Mouse (Mus musculus): ENCODE measurements around the gene Mob3a. TPM values are rescaled to one million over a fixed set of nuclear protein-coding genes. Genes with fewer than 3 reads are reported as not detected.

Gene Mob3a
- 66.6 and 75.1 TPM in 2 replicates for total RNA-seq (2014; rRNA removed)
- 44.9 and 48.5 TPM in 2 replicates for polyA plus RNA-seq (2015; fragmentation: Nextera tagmentation; extraction: Ambion mirVana)

DNA sequence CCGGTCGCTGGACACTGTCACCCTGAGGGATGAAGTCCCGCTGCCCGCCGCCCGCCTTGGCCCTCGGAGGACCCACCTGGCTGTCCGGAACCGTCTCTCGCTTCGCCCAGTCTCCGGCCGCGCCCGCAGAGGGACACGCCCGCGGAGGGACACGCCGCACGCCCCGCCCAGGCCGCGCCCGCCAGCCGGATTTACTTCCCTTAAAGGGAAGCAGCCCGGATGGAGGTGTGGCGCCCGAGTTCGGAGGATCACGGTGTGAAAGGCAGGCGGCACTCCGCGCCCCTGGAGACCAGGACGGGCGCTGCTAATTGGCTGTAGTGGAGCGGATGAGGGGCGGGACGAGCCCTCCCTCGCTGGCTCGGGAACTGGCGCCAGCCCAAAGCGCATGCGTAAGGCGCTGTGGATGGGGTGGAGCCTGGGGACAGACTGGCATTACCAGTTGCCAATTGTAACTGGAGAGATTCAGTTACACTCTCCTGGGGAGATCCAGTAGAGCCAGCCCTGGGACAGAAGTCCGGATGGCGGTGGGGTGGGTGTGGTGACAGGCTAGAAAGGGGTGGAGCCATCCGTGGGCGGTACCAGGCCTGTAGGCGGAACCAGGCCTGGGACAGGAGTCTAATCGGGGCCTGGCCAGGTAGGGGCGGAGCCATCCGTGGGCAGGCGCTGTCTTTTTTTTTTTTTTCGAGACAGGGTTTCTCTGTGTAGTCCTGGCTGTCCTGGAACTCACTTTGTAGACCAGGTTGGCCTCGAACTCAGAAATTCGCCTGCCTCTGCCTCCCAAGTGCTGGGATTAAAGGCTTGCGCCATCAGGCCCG is at the start of gene Mob3a, which contains the start of gene Izumo4:
Gene Mob3a (minus strand): TSS at position 257 of the 815 bp plus-strand sequence.
Gene Izumo4 (plus strand): TSS at position 464 of the 815 bp plus-strand sequence.
- peaks cover 14% of the 10 kb centered on the region for H3K4me1 ChIP-seq (ENCODE audit: insufficient read depth, low read length)

DNA sequence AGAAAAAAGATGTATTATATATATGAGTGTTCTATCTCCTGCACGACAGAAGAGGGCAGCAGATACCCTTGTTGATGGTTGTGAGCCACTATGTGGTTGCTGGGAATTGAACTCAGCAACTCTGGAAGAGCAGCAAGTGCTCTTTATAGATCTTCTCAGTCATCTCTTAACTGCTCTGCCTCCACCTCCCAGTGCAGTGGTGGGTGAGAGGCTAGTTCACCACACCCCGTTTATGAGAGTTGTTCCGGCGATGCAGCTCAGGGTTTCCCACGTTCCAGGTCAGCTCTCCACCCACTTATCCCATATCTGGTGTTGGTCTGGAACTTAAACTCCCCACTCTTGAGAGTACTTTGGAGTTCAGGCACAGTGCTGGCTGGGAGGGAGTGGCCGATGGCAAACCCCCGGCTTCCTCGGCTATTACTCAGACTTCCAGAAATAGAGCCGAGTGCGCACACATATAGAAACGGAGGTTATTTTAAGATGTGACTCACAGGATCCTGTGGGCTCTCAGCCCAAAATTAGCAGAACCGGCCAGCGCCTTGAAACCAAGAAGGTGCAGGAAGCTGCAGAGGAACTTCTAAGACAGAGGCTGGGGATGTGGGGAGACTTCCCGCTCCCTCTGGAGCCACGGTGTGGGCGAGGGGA is 49.5 kb upstream of the Mob3a start:
- 15% methylated on average over 16 of the region's 16 CpGs for WGBS

More for the DNA sequence above, at the start of gene Mob3a, which contains the start of gene Izumo4:
- peak; percentile 43 for TF ChIP-seq CTCF (IDR thresholded peaks at IDR 0.05)
- Histone ChIP-seq H3K4me2 (ENCODE audit: low read depth, low read length, poor library complexity, severe bottlenecking) (peak within 1 kb of the TSS; percentile 55), H3K36me3 (ENCODE audit: insufficient read depth, low read length) (peaks cover 12% of the 10 kb centered on the region), H3K27ac (ENCODE audit: low read depth, low read length) (peak within 1 kb of the TSS; percentile 84), H3K9ac (replicated peaks; ENCODE audit: low read length, poor library complexity, severe bottlenecking) (peak within 1 kb of the TSS; percentile 62), H3K9me3 (ENCODE audit: low read length) (no peaks in the 10 kb centered on the region), H3K27me3 (ENCODE audit: insufficient read depth, low read length) (no peaks in the 10 kb centered on the region), H3K4me3 (ENCODE audit: low read depth, low read length) (peak within 1 kb of the TSS; percentile 50)
- ATAC-seq (ENCODE audit: low FRiP score) (peak; percentile 95), DNase-seq (ENCODE audit: low spot score) (peak; percentile 100)
- under 1% methylated on average over 56 of the region's 59 CpGs for WGBS

GRCm38 (mm10) chr10:80748609-80749008 is 46.8 kb upstream of the Mob3a start:
- Histone ChIP-seq H3K4me3 (ENCODE audit: low read depth, low read length) (no peak overlapping the region), H3K9ac (replicated peaks; ENCODE audit: low read length, poor library complexity, severe bottlenecking) (no peak overlapping the region), H3K27ac (ENCODE audit: low read depth, low read length) (no peak overlapping the region; the same call in 1 of the 2 replicates), H3K36me3 (ENCODE audit: insufficient read depth, low read length) (no peaks in the 10 kb centered on the region), H3K27me3 (ENCODE audit: insufficient read depth, low read length) (no peaks in the 10 kb centered on the region), H3K4me1 (ENCODE audit: insufficient read depth, low read length) (no peaks in the 10 kb centered on the region), H3K4me2 (ENCODE audit: low read depth, low read length, poor library complexity, severe bottlenecking) (no peak overlapping the region), H3K9me3 (ENCODE audit: low read length) (no peaks in the 10 kb centered on the region)
- 11% methylated on average over 6 of the region's 6 CpGs for WGBS
- no peak for TF ChIP-seq CTCF (IDR thresholded peaks at IDR 0.05)
- no peak for ATAC-seq (ENCODE audit: low FRiP score)
- peak; percentile 44 for DNase-seq (ENCODE audit: low spot score)

More for the DNA sequence above, 49.5 kb upstream of the Mob3a start:
- Histone ChIP-seq H3K9me3 (ENCODE audit: low read length) (no peaks in the 10 kb centered on the region), H3K36me3 (ENCODE audit: insufficient read depth, low read length) (no peaks in the 10 kb centered on the region), H3K27me3 (ENCODE audit: insufficient read depth, low read length) (no peaks in the 10 kb centered on the region), H3K4me2 (ENCODE audit: low read depth, low read length, poor library complexity, severe bottlenecking) (peak overlapping the region; percentile 36; the same call in 1 of the 2 replicates), H3K27ac (ENCODE audit: low read depth, low read length) (no peak overlapping the region), H3K4me3 (ENCODE audit: low read depth, low read length) (peak overlapping the region; percentile 2; the same call in 1 of the 2 replicates), H3K4me1 (ENCODE audit: insufficient read depth, low read length) (peaks cover 5% of the 10 kb centered on the region; the same call in 1 of the 2 replicates), H3K9ac (replicated peaks; ENCODE audit: low read length, poor library complexity, severe bottlenecking) (no peak overlapping the region)
- DNase-seq (ENCODE audit: low spot score) = no peak
- no peak for ATAC-seq (ENCODE audit: low FRiP score)
- peak; percentile 48 for TF ChIP-seq CTCF (IDR thresholded peaks at IDR 0.05)

DNA sequence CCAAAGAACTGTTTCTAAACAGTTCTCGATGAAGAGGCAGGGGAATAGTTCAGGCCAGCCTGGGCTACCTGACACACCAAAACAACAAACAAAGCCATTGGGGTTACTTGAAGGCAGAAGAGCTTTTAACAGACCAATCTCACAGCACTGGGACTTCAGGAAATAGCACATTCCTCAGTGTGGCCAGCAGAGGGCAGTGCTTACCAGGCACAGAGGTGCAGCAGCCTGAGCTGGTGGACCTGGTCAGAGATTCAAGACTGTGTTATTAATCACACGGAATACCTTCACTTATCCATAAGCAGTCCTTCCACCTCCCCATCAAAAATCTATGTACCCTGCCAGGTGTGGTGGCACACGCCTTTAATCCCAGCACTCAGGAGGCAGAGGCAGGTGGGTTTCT is 45.6 kb upstream of the Mob3a start:
- no peak for ATAC-seq (ENCODE audit: low FRiP score)
- 9% methylated on average over 3 of the region's 3 CpGs for WGBS

DNA sequence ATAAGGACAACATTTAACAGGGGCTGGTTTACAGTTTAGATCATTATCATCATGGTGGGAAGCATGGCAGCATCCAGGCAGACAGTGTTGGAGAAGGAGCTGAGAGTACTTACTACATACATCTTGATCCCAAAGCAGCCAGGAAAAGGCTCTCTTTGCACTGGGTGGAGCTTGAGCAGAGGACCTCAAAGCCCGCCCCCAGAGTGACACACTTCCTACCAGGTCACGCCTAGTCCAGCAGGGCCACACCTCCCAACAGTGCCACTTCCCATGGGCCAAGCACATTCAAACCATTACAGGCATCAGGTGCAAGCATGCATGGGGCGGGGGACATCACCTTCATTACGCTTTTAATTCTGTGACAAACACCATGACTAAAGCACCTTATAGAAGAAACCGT is 42.5 kb upstream of the Mob3a start:
- 42% methylated on average over 5 of the region's 5 CpGs for WGBS
- Histone ChIP-seq H3K4me1 (ENCODE audit: insufficient read depth, low read length) (peaks cover 13% of the 10 kb centered on the region), H3K9ac (replicated peaks; ENCODE audit: low read length, poor library complexity, severe bottlenecking) (no peak overlapping the region), H3K4me3 (ENCODE audit: low read depth, low read length) (no peak overlapping the region), H3K27ac (ENCODE audit: low read depth, low read length) (no peak overlapping the region), H3K9me3 (ENCODE audit: low read length) (no peaks in the 10 kb centered on the region), H3K4me2 (ENCODE audit: low read depth, low read length, poor library complexity, severe bottlenecking) (no peak overlapping the region), H3K36me3 (ENCODE audit: insufficient read depth, low read length) (no peaks in the 10 kb centered on the region), H3K27me3 (ENCODE audit: insufficient read depth, low read length) (no peaks in the 10 kb centered on the region)
- ATAC-seq (ENCODE audit: low FRiP score) = no peak
- no peak for TF ChIP-seq CTCF (IDR thresholded peaks at IDR 0.05)
- DNase-seq (ENCODE audit: low spot score) = no peak

More for the DNA sequence above, 45.6 kb upstream of the Mob3a start:
- no peaks in the 10 kb centered on the region for H3K27me3 ChIP-seq (ENCODE audit: insufficient read depth, low read length)
- no peak overlapping the region for H3K4me3 ChIP-seq (ENCODE audit: low read depth, low read length)
- peak; percentile 96 for TF ChIP-seq CTCF (IDR thresholded peaks at IDR 0.05)
- H3K4me1 ChIP-seq (ENCODE audit: insufficient read depth, low read length) = no peaks in the 10 kb centered on the region
- no peaks in the 10 kb centered on the region for H3K9me3 ChIP-seq (ENCODE audit: low read length)
- no peak overlapping the region for H3K9ac ChIP-seq (replicated peaks; ENCODE audit: low read length, poor library complexity, severe bottlenecking)
- H3K36me3 ChIP-seq (ENCODE audit: insufficient read depth, low read length) = no peaks in the 10 kb centered on the region
- DNase-seq (ENCODE audit: low spot score) = peak; percentile 78
- no peak overlapping the region for H3K27ac ChIP-seq (ENCODE audit: low read depth, low read length)
- H3K4me2 ChIP-seq (ENCODE audit: low read depth, low read length, poor library complexity, severe bottlenecking) = no peak overlapping the region
